Mouse (Mus musculus) T-helper 2 cell (primary cell): ENCODE measurements around the gene Lcmt1.

Experiments
- in situ Hi-C: fragments of 300-600 bp; cut with MboI, MseI; formaldehyde crosslinking; loops from one replicate; pipeline ENCODE4 v1.15.1; 2025; ENCODE audit warnings: high pct_unique_total_duplicates

Lcmt1 gene

DNA sequence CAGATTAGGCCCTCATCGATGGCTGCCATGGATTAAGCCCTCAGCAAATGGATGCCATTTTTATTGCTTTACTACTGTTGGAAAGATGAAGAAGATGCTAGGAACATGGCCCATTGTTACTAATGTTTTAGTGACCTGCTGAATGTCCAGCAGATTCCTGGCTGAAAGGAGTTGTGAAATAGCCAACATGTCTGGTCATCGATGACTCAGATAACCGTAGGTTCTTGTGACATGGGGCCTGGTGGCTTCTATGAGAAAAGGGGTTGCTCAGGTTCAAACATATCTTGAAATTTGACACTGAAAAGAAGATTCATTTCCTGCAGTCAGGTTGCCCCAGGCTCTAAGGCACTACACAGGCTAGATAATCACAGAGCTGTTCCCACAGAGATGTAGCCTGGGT is 85.5 kb downstream of the Lcmt1 start:
- in situ Hi-C loops = no loop called here

DNA sequence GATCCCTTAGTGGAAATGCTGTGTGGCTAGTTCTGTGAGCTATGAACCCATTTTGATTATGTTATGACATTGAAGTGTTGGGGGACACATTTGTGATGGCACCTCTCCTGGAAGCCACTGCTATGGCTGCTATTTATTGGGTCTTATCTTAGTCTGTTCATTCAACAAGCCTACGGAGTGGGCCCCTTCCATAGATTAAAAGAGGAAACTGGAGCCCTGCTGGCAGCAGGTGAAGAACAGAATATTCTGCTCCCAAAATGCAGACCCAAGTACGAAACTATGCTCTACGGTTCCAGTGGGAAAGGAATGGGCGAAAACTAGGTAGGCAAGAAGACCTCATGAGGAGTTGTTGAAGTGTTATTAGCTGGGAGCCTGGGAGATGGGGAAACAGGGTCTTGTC is 88.7 kb downstream of the Lcmt1 start:
- in situ Hi-C loops = no loop called here

DNA sequence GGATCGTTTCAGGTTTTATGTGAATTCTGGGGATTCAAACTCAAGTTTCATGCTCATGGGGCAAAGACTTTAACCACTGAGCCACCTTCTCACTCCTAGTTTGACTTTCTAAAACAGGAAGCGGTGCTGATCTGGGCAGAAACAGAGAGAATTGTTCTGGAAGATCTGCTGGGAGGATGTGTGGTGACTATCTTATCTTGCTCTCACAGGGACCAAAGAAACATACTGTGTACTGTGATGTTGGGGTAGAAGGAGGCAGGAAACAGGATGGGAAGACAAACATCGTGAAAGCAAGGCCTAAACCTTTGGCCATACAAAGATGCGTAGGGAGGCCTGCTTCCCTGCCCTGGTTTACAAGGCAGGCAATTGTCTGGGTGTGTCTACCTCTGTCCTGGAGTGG is 89.7 kb downstream of the Lcmt1 start:
- in situ Hi-C loops = no loop called here

DNA sequence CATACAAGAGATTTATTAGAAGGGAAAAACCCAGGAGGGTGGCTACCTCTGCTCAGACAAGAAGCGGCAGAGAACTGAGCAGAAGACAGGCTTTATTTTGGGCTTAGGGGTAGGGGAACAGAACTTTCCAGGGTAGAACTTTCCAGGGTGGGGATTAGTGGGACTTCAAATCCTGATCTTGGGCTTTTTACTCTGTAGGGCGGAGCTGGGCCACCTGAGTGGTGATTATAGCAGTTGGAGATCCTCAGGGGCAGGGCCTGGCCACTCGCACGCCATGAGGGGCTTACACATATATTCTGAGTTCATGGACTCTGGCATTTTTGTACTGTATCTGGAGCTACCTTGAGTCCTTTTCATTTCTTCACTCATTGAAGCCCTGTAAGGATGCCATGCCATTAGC is 91.7 kb downstream of the Lcmt1 start:
- in situ Hi-C loops = loop anchor here (5.0 to 10.0 kb wide), 2 partner anchors 397 to 429 kb away; no protein-coding TSS in a partner anchor

DNA sequence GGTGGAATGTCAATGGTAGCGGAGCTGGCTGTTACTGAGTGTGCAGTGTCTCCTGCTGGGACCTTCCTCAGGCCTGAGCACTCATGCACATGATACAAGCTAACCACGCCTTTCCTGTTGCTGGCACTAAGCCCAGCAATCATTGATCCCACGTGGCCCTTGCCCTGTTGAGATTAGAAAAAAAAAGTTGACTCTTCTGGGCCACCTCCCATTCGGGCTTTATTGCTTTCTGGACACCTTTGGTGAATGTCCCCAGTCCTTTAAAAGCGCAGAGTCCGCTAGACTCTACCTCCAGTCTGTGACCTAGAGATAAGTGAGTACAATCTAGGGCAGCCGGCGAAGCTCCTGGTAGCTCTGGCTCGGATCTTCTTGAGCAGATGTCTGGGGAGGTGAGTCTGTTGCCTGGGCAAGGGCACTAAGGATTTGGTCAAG is 92.5 kb downstream of the Lcmt1 start, which contains the start of gene Aqp8:
TSS of gene Aqp8 (plus strand) at position 222 of the 432 bp plus-strand sequence.
- in situ Hi-C loops = loop anchor here (5.0 to 10.0 kb wide), 2 partner anchors 397 to 430 kb away; no protein-coding TSS in a partner anchor

DNA sequence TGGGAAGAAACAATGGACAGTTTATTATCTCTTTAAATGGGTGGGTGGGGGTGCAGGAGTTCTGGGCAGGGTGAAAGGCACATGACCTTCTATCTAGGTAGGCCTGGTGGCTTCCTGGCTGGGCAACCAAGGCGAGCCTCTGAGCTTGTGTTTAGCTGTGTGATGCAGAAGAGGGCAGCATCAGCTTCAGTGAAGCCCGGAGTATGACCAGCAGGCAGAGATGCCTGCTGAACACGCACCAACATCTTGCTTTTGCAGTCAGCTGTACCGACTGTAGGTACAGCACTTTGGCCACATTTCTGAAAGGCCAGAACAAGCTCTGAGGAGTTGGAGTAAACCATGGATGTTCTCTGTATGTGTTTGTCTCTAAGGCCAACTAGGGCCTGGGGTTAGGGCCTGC is 94.0 kb downstream of the Lcmt1 start:
- in situ Hi-C loops = loop anchor here (5.0 to 10.0 kb wide), 2 partner anchors 399 to 431 kb away; no protein-coding TSS in a partner anchor

DNA sequence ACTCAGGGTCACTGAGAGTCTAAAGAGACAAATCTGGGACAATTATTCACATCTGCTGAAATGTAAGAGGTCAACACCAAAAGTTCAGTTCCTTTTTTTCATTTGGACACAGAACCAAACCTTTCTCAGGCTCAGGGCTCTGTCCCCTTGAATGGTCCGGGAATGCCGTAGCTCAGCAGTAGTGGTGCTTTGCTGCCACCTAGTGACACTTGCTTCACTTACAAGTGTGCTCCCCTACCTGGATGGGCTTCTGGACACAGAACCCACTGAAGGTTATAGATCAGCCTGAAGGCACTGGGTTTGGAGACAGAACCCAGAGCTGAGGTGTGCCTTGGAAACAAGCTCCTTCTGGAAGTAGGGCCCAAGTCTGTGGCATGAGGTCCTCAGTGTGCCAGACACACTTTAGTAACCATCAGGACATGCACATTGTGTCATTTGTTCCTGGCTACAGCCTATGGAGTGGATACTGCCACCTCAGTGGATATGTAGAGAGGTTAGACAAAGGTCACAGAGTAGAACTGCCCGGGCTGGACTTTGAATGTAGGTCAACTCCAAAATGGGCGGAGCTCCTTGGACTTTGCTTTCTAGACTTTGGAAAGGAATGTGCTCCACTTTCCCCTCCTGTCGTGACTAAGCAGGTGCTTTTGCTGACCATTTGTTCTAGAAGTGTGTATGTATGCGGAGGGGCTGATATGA is 96.3 kb downstream of the Lcmt1 start:
- in situ Hi-C loops = loop anchor here (5.0 to 10.0 kb wide), 2 partner anchors 259 to 401 kb away; no protein-coding TSS in a partner anchor

DNA sequence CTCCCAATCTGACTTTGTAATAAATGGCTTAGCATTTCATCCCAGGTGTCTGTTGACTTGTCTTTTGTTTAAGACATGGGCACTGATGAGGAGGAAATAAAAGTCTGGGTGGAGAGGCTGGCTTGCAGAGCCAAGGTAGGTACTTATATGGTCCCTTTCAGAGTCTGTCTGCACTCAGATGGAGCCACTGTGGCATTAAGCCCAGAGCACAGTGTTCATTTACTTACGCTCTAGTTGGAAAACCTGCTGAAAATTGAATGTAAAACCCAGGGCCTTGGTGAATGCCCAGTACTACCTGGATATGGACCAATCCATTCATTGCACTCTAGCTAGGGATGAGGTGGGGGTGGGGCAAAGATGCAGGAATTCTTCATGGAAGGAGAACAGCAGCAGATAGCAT is 98.4 kb downstream of the Lcmt1 start:
- in situ Hi-C loops = loop anchor here (5.0 to 10.0 kb wide), 2 partner anchors 261 to 403 kb away; no protein-coding TSS in a partner anchor
